Mouse (Mus musculus) kidney, embryonic 16.5 days (tissue): ENCODE results near the gene Acbd3. TPM values are rescaled to one million over a fixed set of nuclear protein-coding genes. Genes with fewer than 3 reads are reported as not detected.

Experiments used
- ATAC-seq: fragments of 200-750 bp; cut with Nextera tagmentation; 2 replicates; pipeline ENCODE4 v1.8.0; 2017; ENCODE audit warnings: moderate TSS enrichment; ENCODE audit not compliant: low FRiP score, low TSS enrichment
- H3K27ac ChIP-seq: fragments of 300-500 bp; sonication (generic); 2 replicates; pipeline ENCODE4 v1.5.1; 2014; ENCODE audit warnings: low read length
- H3K27me3 ChIP-seq: fragments of 300-500 bp; sonication (generic); 2 replicates; pipeline ENCODE4 v1.6.1; 2014; ENCODE audit warnings: low read length, control low read depth, mixed read lengths; ENCODE audit not compliant: insufficient read depth
- H3K36me3 ChIP-seq: fragments of 300-500 bp; sonication (generic); 2 replicates; pipeline ENCODE4 v1.6.1; 2014; ENCODE audit warnings: low read length, control low read depth, mixed read lengths; ENCODE audit not compliant: insufficient read depth
- H3K4me1 ChIP-seq: fragments of 300-500 bp; sonication (generic); 2 replicates; pipeline ENCODE4 v1.6.1; 2014; ENCODE audit warnings: low read length, control low read depth, mixed read lengths; ENCODE audit not compliant: insufficient read depth
- H3K4me2 ChIP-seq: fragments of 300-500 bp; sonication (generic); replicated peaks from 2 replicates; pipeline ENCODE4 v1.6.1; 2014; ENCODE audit warnings: low read depth, low read length
- H3K4me3 ChIP-seq: fragments of 300-500 bp; sonication (generic); 2 replicates; pipeline ENCODE4 v1.5.1; 2014; ENCODE audit warnings: mild to moderate bottlenecking, low read length
- H3K9ac ChIP-seq: fragments of 300-500 bp; sonication (generic); replicated peaks from 2 replicates; pipeline ENCODE4 v1.6.1; 2014; ENCODE audit warnings: low read length
- H3K9me3 ChIP-seq: fragments of 300-500 bp; sonication (generic); 2 replicates; pipeline ENCODE4 v1.6.1; 2016; ENCODE audit warnings: low read length, control low read depth
- WGBS: fragments of 180-500 bp; shearing (Covaris S2); extraction: QIAGEN DNeasy Blood & Tissue Kit; methylation state at CpG from one replicate; pipeline ENCODE4 v1.1.7; 2014; 5-methylcytosine and 5-hydroxymethylcytosine counted together
- polyA plus RNA-seq: library from polyadenylated mRNA; unstranded; fragments of >200 nt; fragmentation: Nextera tagmentation; extraction: Ambion mirVana; gene quantifications from 2 replicates; pipeline ENCODE4 v1.2.1, GENCODE M21; 2015

Gene Acbd3
- polyA plus RNA-seq: 22.7 and 23.3 TPM in 2 replicates

GRCm38 (mm10) chr1:180725704-180726179 is at the start of gene Acbd3:
Gene Acbd3, plus strand, starts transcription at chr1:180726043.
- H3K27me3 ChIP-seq: no peaks in the 10 kb centered on the region
- H3K27ac ChIP-seq: peak within 1 kb of the TSS; percentile 91
- peaks cover 29% of the 10 kb centered on the region for H3K4me1 ChIP-seq
- no peaks in the 10 kb centered on the region for H3K36me3 ChIP-seq
- peak within 1 kb of the TSS; percentile 92 for H3K4me3 ChIP-seq
- H3K9ac ChIP-seq: peak within 1 kb of the TSS; percentile 96
- H3K9me3 ChIP-seq: no peaks in the 10 kb centered on the region
- under 1% methylated on average over 52 of the region's 52 CpGs for WGBS
- peak within 1 kb of the TSS; percentile 89 for H3K4me2 ChIP-seq
- ATAC-seq: peak; percentile 94

GRCm38 (mm10) chr1:180691284-180691683 is 34.6 kb upstream of the Acbd3 start:
- Histone ChIP-seq H3K9me3 (no peaks in the 10 kb centered on the region), H3K36me3 (peaks cover 19% of the 10 kb centered on the region), H3K4me2 (no peak overlapping the region), H3K4me1 (peaks cover under 1% of the 10 kb centered on the region; the same call in 1 of the 2 replicates), H3K27me3 (peaks cover 6% of the 10 kb centered on the region), H3K4me3 (no peak overlapping the region), H3K27ac (no peak overlapping the region), H3K9ac (no peak overlapping the region)
- 90% methylated on average over 7 of the region's 7 CpGs for WGBS
- ATAC-seq: no peak

- Histone ChIP-seq H3K9me3 (no peaks in the 10 kb centered on the region), H3K27ac (no peak within 1 kb of the TSS), H3K4me1 (peaks cover 8% of the 10 kb centered on the region), H3K27me3 (peaks cover 33% of the 10 kb centered on the region), H3K4me3 (peak within 1 kb of the TSS; percentile 56), H3K9ac (peak within 1 kb of the TSS; percentile 53), H3K36me3 (no peaks in the 10 kb centered on the region), H3K4me2 (peak within 1 kb of the TSS; percentile 70)
- WGBS: under 1% methylated on average over 79 of the region's 79 CpGs
- peak; percentile 57 for ATAC-seq
Observed at GRCm38 (mm10) chr1:180696626-180697352, 29.1 kb upstream of the Acbd3 start, which contains the start of gene Mixl1. Gene Mixl1, minus strand, starts transcription at chr1:180697034.

DNA sequence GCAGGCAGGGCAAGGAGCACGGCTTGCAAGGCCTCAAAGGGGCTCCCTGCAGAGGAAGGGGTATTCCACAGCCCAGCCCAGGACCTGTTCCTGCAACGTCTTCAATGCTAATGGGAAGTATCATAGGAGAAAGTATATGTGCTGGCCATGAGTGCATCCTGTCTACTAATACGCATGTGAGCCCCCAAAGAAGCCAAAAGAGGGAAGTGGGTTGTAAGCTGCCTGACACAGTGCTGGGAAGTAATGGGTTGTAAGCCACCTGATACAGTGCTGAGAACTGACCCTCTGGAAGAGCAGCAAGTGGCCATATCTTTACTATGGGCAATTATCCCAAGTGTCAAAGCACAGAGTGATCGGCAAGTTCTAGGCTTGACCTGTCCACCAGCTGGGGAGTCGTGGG is 27.8 kb upstream of the Acbd3 start:
- peaks cover 33% of the 10 kb centered on the region for H3K27me3 ChIP-seq
- no peak overlapping the region for H3K4me2 ChIP-seq
- no peak overlapping the region for H3K27ac ChIP-seq
- ATAC-seq: no peak
- whole genome bisulfite sequencing: 48% methylated on average over 5 of the region's 5 CpGs
- H3K36me3 ChIP-seq: no peaks in the 10 kb centered on the region
- H3K9me3 ChIP-seq: no peaks in the 10 kb centered on the region
- no peak overlapping the region for H3K9ac ChIP-seq
- no peak overlapping the region for H3K4me3 ChIP-seq
- peaks cover 8% of the 10 kb centered on the region for H3K4me1 ChIP-seq

DNA sequence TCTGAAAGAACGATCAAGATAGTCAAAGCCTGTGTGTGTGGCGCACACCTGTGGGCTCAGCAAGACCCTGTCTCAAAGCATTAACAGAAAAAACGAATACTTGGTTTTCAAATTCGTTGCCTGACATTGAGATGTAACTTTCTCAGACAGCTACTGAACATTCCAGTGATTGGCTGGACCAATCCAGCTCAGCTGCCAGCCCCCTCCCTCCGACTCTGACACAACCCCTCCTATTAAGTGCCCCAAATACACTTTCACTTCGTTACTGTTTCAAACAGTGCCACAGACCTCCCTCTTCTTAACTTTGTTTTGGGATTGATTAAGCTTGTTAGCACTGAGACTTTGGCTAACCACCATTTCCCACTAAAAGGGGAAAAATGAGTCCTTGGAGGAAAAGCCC is 22.4 kb upstream of the Acbd3 start:
- peak overlapping the region; percentile 28; the same call in 1 of the 2 replicates for H3K4me2 ChIP-seq
- no peaks in the 10 kb centered on the region for H3K4me1 ChIP-seq
- ATAC-seq: no peak
- no peak overlapping the region for H3K27ac ChIP-seq
- no peak overlapping the region for H3K9ac ChIP-seq
- 0 out of 2 replicates have a peak overlapping the region, but pooled peaks have one; percentile 14 for H3K4me3 ChIP-seq
- H3K9me3 ChIP-seq: no peaks in the 10 kb centered on the region
- WGBS: 36% methylated on average over 6 of the region's 6 CpGs
- peaks cover 7% of the 10 kb centered on the region for H3K27me3 ChIP-seq
- no peaks in the 10 kb centered on the region for H3K36me3 ChIP-seq

DNA sequence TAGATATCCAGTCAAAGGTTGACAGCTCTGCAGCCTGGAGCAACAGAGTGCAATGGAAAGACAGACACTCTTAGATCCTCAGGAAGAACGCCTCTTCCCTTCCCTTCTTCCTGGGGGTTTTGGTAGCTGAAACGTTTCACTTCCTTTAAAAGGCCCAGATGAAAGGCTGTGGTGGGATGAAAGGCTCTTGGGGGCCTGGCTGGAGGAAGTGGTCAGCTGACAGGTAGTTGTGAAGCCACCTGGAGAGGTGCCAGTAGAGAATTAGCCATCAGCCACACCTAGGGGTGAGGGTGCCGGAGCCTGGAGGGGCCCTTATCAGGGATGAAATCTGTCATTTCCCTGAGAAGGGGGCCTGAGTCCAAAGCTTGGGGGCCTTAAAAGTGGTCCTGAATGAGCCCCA is 18.5 kb upstream of the Acbd3 start:
- Histone ChIP-seq H3K36me3 (no peaks in the 10 kb centered on the region), H3K9me3 (no peaks in the 10 kb centered on the region), H3K27me3 (no peaks in the 10 kb centered on the region), H3K27ac (no peak overlapping the region), H3K4me2 (no peak overlapping the region), H3K4me3 (no peak overlapping the region), H3K4me1 (no peaks in the 10 kb centered on the region), H3K9ac (no peak overlapping the region)
- ATAC-seq: no peak
- 36% methylated on average over 3 of the region's 3 CpGs for WGBS

- Histone ChIP-seq H3K4me1 (no peaks in the 10 kb centered on the region), H3K36me3 (no peaks in the 10 kb centered on the region), H3K9me3 (no peaks in the 10 kb centered on the region), H3K27me3 (no peaks in the 10 kb centered on the region), H3K4me3 (no peak overlapping the region), H3K4me2 (no peak overlapping the region), H3K27ac (no peak overlapping the region), H3K9ac (no peak overlapping the region)
- 66% methylated on average over 3 of the region's 3 CpGs for WGBS
- ATAC-seq: no peak
Observed at GRCm38 (mm10) chr1:180707813-180708212, 18.0 kb upstream of the Acbd3 start.

GRCm38 (mm10) chr1:180708935-180709776 is 16.7 kb upstream of the Acbd3 start:
- no peak overlapping the region for H3K4me3 ChIP-seq
- no peaks in the 10 kb centered on the region for H3K9me3 ChIP-seq
- no peaks in the 10 kb centered on the region for H3K4me1 ChIP-seq
- H3K36me3 ChIP-seq: no peaks in the 10 kb centered on the region
- H3K4me2 ChIP-seq: no peak overlapping the region
- WGBS: 70% methylated on average over 14 of the region's 14 CpGs
- ATAC-seq: no peak
- H3K27ac ChIP-seq: no peak overlapping the region
- no peaks in the 10 kb centered on the region for H3K27me3 ChIP-seq
- no peak overlapping the region for H3K9ac ChIP-seq

- H3K4me1 ChIP-seq: no peaks in the 10 kb centered on the region
- H3K9me3 ChIP-seq: no peaks in the 10 kb centered on the region
- no peak overlapping the region for H3K9ac ChIP-seq
- no peak for ATAC-seq
- no peaks in the 10 kb centered on the region for H3K36me3 ChIP-seq
- H3K27me3 ChIP-seq: no peaks in the 10 kb centered on the region
- H3K27ac ChIP-seq: no peak overlapping the region
- no peak overlapping the region for H3K4me2 ChIP-seq
- no peak overlapping the region for H3K4me3 ChIP-seq
- 79% methylated on average over 5 of the region's 5 CpGs for WGBS
Observed at GRCm38 (mm10) chr1:180718756-180719155, 7.1 kb upstream of the Acbd3 start.
